Mouse (Mus musculus) forebrain, embryonic 14.5 days (tissue): ENCODE results near the gene Fam43a. TPM values are rescaled to one million over a fixed set of nuclear protein-coding genes. Genes with fewer than 3 reads are reported as not detected.

Experiments used
- ATAC-seq: fragments of 200-750 bp; cut with Nextera tagmentation; 2 replicates; pipeline ENCODE4 v1.8.0; 2017; ENCODE audit warnings: mild to moderate bottlenecking, moderate library complexity
- DNase-seq: peaks from one replicate; pipeline ENCODE4 v3.0.0-alpha.2; 2015; ENCODE audit warnings: low spot score
- H3K27ac ChIP-seq: fragments of 300-500 bp; sonication (generic); 2 replicates; pipeline ENCODE4 v1.5.1; 2014; ENCODE audit warnings: low read depth, mild to moderate bottlenecking, control low read depth, low read length, moderate library complexity
- H3K27me3 ChIP-seq: fragments of 300-500 bp; sonication (generic); replicated peaks from 2 replicates; pipeline ENCODE4 v1.6.1; 2014; ENCODE audit warnings: low read length, control low read depth, mixed read lengths; ENCODE audit not compliant: control insufficient read depth, insufficient read depth
- H3K36me3 ChIP-seq: fragments of 300-500 bp; sonication (generic); 2 replicates; pipeline ENCODE4 v1.6.1; 2014; ENCODE audit warnings: low read length, control low read depth; ENCODE audit not compliant: control insufficient read depth, insufficient read depth
- H3K4me1 ChIP-seq: fragments of 300-500 bp; sonication (generic); 2 replicates; pipeline ENCODE4 v1.6.1; 2014; ENCODE audit warnings: antibody characterized with exemption, low read length, control low read depth; ENCODE audit not compliant: control insufficient read depth, insufficient read depth
- H3K4me2 ChIP-seq: fragments of 300-500 bp; sonication (generic); 2 replicates; pipeline ENCODE4 v1.6.1; 2014; ENCODE audit warnings: mild to moderate bottlenecking, control low read depth, low read length
- H3K4me3 ChIP-seq: fragments of 300-500 bp; sonication (generic); 2 replicates; pipeline ENCODE4 v1.5.1; 2014; ENCODE audit warnings: low read depth, low read length, control low read depth
- H3K9ac ChIP-seq: fragments of 300-500 bp; sonication (generic); 2 replicates; pipeline ENCODE4 v1.6.1; 2014; ENCODE audit warnings: mild to moderate bottlenecking, low read length, control low read depth, moderate library complexity
- H3K9me3 ChIP-seq: fragments of 300-500 bp; sonication (generic); replicated peaks from 2 replicates; pipeline ENCODE4 v1.6.1; 2016; ENCODE audit warnings: low read length, control low read depth, mixed read lengths; ENCODE audit not compliant: control insufficient read depth
- WGBS: fragments of 180-500 bp; shearing (Covaris S2); extraction: QIAGEN DNeasy Blood & Tissue Kit; methylation state at CpG from one replicate; pipeline ENCODE4 v1.1.7; 2014; 5-methylcytosine and 5-hydroxymethylcytosine counted together
- polyA plus RNA-seq: library from polyadenylated mRNA; unstranded; fragments of >200 nt; fragmentation: Nextera tagmentation; extraction: Ambion mirVana; gene quantifications from 2 replicates; pipeline ENCODE4 v1.2.1, GENCODE M21; 2014

Gene Fam43a
- polyA plus RNA-seq, 1 experiment from 2014 or later: 6.1 TPM

- H3K4me3 ChIP-seq: no peak overlapping the region
- H3K4me2 ChIP-seq: no peak overlapping the region
- H3K27me3 ChIP-seq: no peaks in the 10 kb centered on the region
- no peaks in the 10 kb centered on the region for H3K9me3 ChIP-seq
- WGBS: 21% methylated on average over 5 of the region's 5 CpGs
- H3K4me1 ChIP-seq: no peaks in the 10 kb centered on the region; the same call in 1 of the 2 replicates
- H3K36me3 ChIP-seq: no peaks in the 10 kb centered on the region
- no peak overlapping the region for H3K9ac ChIP-seq
- ATAC-seq: no peak
- H3K27ac ChIP-seq: no peak overlapping the region
- no peak for DNase-seq
These were observed 14.6 kb downstream of the Fam43a start for GRCm38 (mm10) chr16:30614122-30614521.

GRCm38 (mm10) chr16:30614705-30615317 lies 15.3 kb downstream of the Fam43a start:
- no peaks in the 10 kb centered on the region for H3K36me3 ChIP-seq
- H3K9me3 ChIP-seq: no peaks in the 10 kb centered on the region
- H3K27ac ChIP-seq: no peak overlapping the region
- H3K27me3 ChIP-seq: no peaks in the 10 kb centered on the region
- DNase-seq (no peak), ATAC-seq (peak; percentile 29; the same call in 1 of the 2 replicates)
- H3K4me3 ChIP-seq: no peak overlapping the region
- H3K9ac ChIP-seq: no peak overlapping the region
- H3K4me1 ChIP-seq: no peaks in the 10 kb centered on the region; the same call in 1 of the 2 replicates
- WGBS: 12% methylated on average over 6 of the region's 6 CpGs
- H3K4me2 ChIP-seq: no peak overlapping the region

- 84% methylated on average over 3 of the region's 3 CpGs for WGBS
- Histone ChIP-seq H3K4me1 (no peaks in the 10 kb centered on the region; the same call in 1 of the 2 replicates), H3K27me3 (no peaks in the 10 kb centered on the region), H3K36me3 (no peaks in the 10 kb centered on the region), H3K4me2 (no peak overlapping the region), H3K9me3 (no peaks in the 10 kb centered on the region), H3K9ac (no peak overlapping the region), H3K4me3 (no peak overlapping the region), H3K27ac (no peak overlapping the region)
- DNase-seq: no peak
- no peak for ATAC-seq
These were observed 16.8 kb downstream of the Fam43a start for GRCm38 (mm10) chr16:30616281-30616680.

- 90% methylated on average over 7 of the region's 7 CpGs for WGBS
- H3K9ac ChIP-seq: no peak overlapping the region
- no peak overlapping the region for H3K4me3 ChIP-seq
- H3K27me3 ChIP-seq: no peaks in the 10 kb centered on the region
- no peak for DNase-seq
- H3K9me3 ChIP-seq: no peaks in the 10 kb centered on the region
- H3K4me1 ChIP-seq: no peaks in the 10 kb centered on the region
- H3K36me3 ChIP-seq: no peaks in the 10 kb centered on the region
- no peak overlapping the region for H3K4me2 ChIP-seq
- H3K27ac ChIP-seq: no peak overlapping the region
- no peak for ATAC-seq
These were observed 24.1 kb downstream of the Fam43a start for GRCm38 (mm10) chr16:30623645-30624044.

GRCm38 (mm10) chr16:30624640-30625039 lies 25.1 kb downstream of the Fam43a start:
- no peaks in the 10 kb centered on the region for H3K9me3 ChIP-seq
- 58% methylated on average over 2 of the region's 2 CpGs for WGBS
- ATAC-seq (no peak), DNase-seq (no peak)
- no peaks in the 10 kb centered on the region for H3K36me3 ChIP-seq
- H3K4me3 ChIP-seq: no peak overlapping the region
- H3K4me2 ChIP-seq: no peak overlapping the region
- H3K27me3 ChIP-seq: no peaks in the 10 kb centered on the region
- H3K9ac ChIP-seq: no peak overlapping the region
- no peak overlapping the region for H3K27ac ChIP-seq
- H3K4me1 ChIP-seq: no peaks in the 10 kb centered on the region

GRCm38 (mm10) chr16:30627586-30628337 lies 28.2 kb downstream of the Fam43a start:
- no peaks in the 10 kb centered on the region for H3K4me1 ChIP-seq
- ATAC-seq (no peak), DNase-seq (no peak)
- H3K4me2 ChIP-seq: no peak overlapping the region
- H3K9me3 ChIP-seq: no peaks in the 10 kb centered on the region
- no peak overlapping the region for H3K27ac ChIP-seq
- no peak overlapping the region for H3K4me3 ChIP-seq
- no peak overlapping the region for H3K9ac ChIP-seq
- H3K36me3 ChIP-seq: no peaks in the 10 kb centered on the region
- WGBS: 73% methylated on average over 11 of the region's 11 CpGs
- no peaks in the 10 kb centered on the region for H3K27me3 ChIP-seq

- no peak for DNase-seq
- 24% methylated on average over 6 of the region's 6 CpGs for WGBS
These were observed 28.9 kb downstream of the Fam43a start for GRCm38 (mm10) chr16:30628401-30628800.

GRCm38 (mm10) chr16:30629509-30629908 lies 30.0 kb downstream of the Fam43a start:
- DNase-seq: no peak
- Histone ChIP-seq H3K4me3 (no peak overlapping the region), H3K27me3 (no peaks in the 10 kb centered on the region), H3K9me3 (no peaks in the 10 kb centered on the region), H3K4me1 (no peaks in the 10 kb centered on the region), H3K9ac (no peak overlapping the region), H3K27ac (no peak overlapping the region), H3K4me2 (no peak overlapping the region), H3K36me3 (no peaks in the 10 kb centered on the region)
- no peak for ATAC-seq
- WGBS: 93% methylated on average over 5 of the region's 5 CpGs

More at GRCm38 (mm10) chr16:30628401-30628800, 28.9 kb downstream of the Fam43a start:
- Histone ChIP-seq H3K27ac (no peak overlapping the region), H3K4me2 (no peak overlapping the region), H3K36me3 (no peaks in the 10 kb centered on the region), H3K4me1 (no peaks in the 10 kb centered on the region), H3K9me3 (no peaks in the 10 kb centered on the region), H3K4me3 (no peak overlapping the region), H3K27me3 (no peaks in the 10 kb centered on the region), H3K9ac (no peak overlapping the region)
- no peak for ATAC-seq
